Mouse (Mus musculus) cerebellum, adult 9-10 months (tissue): ENCODE measurements around the gene Dcdc2a.

Experiments used
- DNase-seq: peaks from one replicate; pipeline ENCODE4 v3.0.0; 2022

Dcdc2a gene

DNA sequence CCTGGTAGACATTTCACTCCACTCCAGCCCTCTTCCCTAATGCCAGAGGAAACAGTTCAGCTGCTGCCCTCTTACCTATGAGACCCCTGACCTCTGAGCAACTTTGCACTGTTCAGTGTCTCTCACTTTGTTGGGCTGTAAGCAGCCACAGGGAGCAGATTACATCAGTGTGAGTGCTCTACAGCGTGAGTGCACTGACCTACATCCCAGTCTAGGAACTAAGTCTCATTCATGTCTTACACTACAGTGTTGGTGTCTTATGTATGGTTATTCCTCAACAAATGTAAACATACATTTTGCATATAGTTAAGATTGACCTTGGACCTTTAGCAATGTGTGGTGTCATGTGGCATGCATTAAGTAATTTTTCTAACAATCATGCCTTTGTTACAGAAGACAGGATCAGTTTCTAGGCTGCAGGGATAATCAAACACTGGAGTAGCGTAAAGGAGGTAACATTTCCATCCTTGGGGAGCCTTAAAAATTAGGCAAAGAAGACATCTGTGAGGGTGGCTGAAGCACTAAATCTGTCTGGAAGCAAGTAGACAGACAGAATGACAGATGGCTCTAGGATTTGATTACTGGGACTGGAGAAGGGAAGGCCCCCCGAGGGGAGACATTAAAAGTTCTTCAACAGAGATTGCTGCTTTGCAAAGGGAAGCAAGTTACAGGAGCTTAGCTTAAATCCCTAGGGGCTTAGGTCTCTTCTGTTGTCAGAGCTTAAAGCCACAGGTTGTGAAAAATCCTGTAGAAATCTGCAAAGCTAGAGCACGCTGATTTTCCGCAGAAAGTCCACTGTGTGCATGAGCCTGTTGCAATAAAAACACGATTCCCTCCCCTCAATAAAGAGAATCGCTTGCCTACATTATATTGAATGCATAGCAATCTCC, 130.9 kb downstream of the Dcdc2a start:
- no peak for DNase-seq

DNA sequence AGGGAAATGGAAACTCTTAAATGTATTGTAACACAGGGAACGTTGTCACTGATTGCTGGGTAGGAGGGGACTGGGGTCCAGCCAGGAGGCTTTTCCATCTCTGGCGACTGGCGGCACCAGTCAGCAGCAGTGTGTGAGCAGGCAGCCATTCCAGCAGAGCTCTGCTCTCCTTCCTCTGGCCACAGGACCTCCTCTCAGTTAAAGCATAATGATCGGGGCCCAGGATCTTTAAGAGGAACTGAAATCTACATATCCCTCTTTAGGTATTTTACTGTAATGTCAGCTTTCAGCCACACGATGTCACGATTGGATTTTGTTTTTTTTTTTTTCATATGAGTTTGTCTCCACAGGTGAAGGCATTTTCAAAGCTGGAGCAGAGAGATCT, 131.5 kb downstream of the Dcdc2a start:
- DNase-seq, result no peak

DNA sequence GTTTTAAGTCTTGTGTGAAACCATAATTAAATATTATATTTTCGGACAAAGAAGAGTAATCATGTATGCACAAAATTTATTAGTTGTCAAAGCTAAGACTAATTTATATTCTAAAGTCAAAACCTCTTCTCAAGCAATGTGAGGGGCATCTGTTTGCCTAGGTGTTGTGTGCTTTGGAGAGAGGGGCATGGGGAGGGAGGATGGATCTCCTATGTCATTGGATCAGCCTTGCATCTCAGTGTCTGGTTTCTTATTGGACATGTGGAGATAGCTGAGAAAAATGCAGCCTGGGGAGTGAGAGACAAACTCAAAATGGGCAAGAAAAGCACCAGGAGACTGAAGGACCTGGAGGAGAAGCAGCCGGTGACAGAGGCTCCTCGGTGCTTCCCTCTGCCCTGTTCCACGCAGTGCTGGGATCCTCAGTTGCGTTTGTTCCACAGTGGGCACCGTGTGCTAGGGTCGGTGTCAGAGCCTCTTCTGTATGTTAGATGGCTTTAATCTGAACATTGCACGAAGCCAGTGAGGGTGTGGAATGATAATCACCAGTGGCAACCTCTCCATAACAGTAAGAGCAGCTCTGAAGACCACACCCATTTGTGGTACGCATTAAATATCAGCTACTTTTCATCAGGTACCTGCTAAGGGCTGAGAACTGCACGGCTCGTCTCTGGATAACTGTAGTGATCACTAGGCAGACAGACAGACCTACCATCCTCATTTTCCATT, 133.8 kb downstream of the Dcdc2a start:
- DNase-seq, result no peak

DNA sequence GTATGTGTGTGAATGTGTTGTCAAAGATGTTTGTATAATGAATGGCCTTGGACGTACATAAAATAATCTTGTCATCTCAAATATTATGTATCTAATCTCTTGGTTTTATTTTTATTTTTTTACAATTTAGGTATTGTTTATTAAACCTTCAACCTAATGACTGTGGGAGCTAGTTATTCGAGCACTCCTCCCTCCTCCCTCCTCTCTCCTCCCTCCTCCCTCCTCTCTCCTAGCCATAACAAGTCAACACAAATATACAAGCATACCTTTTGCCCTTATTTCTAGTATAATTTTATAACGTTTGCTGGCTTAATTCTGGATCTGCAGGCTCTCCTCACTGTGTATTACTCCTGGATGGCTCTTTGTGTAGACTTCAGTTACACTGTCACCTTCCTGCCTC, 134.4 kb downstream of the Dcdc2a start:
- no peak for DNase-seq

DNA sequence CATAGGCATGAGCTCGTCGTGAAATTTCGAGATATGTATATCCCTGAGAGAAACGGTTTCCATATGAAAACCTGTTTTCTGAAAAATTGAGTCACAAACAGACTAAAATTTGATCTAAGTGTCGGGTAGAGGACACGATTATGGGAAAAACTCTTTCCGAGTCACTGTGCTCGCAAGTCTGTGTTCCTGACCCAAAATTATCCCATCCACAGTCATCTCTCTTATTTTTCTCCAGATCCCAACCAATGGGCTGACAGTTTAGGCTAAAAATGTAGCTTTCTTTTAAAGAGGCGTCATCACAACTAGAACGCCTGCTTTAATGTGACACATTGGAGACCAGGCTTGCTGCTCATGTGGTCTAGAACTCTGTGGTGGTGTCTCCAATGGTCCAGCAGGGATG, 139.9 kb downstream of the Dcdc2a start:
- no peak for DNase-seq

GRCm38 (mm10) chr13:25199916-25200315, 144.1 kb downstream of the Dcdc2a start:
- no peak for DNase-seq

GRCm38 (mm10) chr13:25206950-25207349, 151.1 kb downstream of the Dcdc2a start:
- DNase-seq, result no peak

GRCm38 (mm10) chr13:25218394-25218793, 162.6 kb downstream of the Dcdc2a start:
- DNase-seq, result no peak

- DNase-seq, result no peak
Observed at GRCm38 (mm10) chr13:25220186-25220787, 164.5 kb downstream of the Dcdc2a start.

GRCm38 (mm10) chr13:25251893-25252292, 196.1 kb downstream of the Dcdc2a start:
- DNase-seq, result no peak

GRCm38 (mm10) chr13:25254478-25255263, 198.9 kb downstream of the Dcdc2a start:
- DNase-seq, result no peak

GRCm38 (mm10) chr13:25257608-25258007, 201.8 kb downstream of the Dcdc2a start:
- no peak for DNase-seq
